Mouse (Mus musculus) testis, adult 2 months (tissue): ENCODE measurements at regions not wholly inside any gene's neighbourhood (a gene's known extent, or its start where the extent isn't known, plus 50 kb on each side); places are given as distances from the start of the nearest gene placed in this dataset.

Source experiments
- H3K27ac ChIP-seq: fragments of 200-500 bp; 2 replicates; pipeline ENCODE4 v1.5.1; 2012; ENCODE audit warnings: low read depth, low read length; ENCODE audit not compliant: control insufficient read depth, insufficient read depth
- H3K27me3 ChIP-seq: fragments of 200-500 bp; 2 replicates; pipeline ENCODE4 v1.6.1; 2012; ENCODE audit warnings: mild to moderate bottlenecking, low read length, moderate library complexity; ENCODE audit not compliant: control insufficient read depth, insufficient read depth
- H3K36me3 ChIP-seq: fragments of 200-500 bp; 2 replicates; pipeline ENCODE4 v1.6.1; 2012; ENCODE audit warnings: mild to moderate bottlenecking, low read length; ENCODE audit not compliant: control insufficient read depth, insufficient read depth
- H3K4me1 ChIP-seq: fragments of 200-500 bp; 2 replicates; pipeline ENCODE4 v1.6.1; 2012; ENCODE audit warnings: low read length; ENCODE audit not compliant: control insufficient read depth, insufficient read depth
- H3K4me3 ChIP-seq: fragments of 200-500 bp; 2 replicates; pipeline ENCODE4 v1.5.1; 2012; ENCODE audit warnings: low read depth, mild to moderate bottlenecking, low read length, moderate library complexity, mixed read lengths; ENCODE audit not compliant: control insufficient read depth
- CTCF ChIP-seq: fragments of 200-500 bp; IDR thresholded peaks from 2 replicates; pipeline ENCODE4 v1.5.1; 2012; ENCODE audit warnings: low read depth, mild to moderate bottlenecking, inconsistent platforms, low read length, moderate library complexity; ENCODE audit not compliant: control insufficient read depth, insufficient read depth, insufficient replicate concordance
- POLR2A ChIP-seq: fragments of 200-500 bp; IDR thresholded peaks from 2 replicates; pipeline ENCODE4 v1.6.1; 2012; ENCODE audit warnings: low read depth, mild to moderate bottlenecking, inconsistent platforms, low read length, moderate library complexity; ENCODE audit not compliant: control insufficient read depth

GRCm38 (mm10) chr12:107782147-107782546 lies 221.3 kb downstream of the Bcl11b start:
- Histone ChIP-seq H3K27me3 (no peaks in the 10 kb centered on the region), H3K27ac (no peak overlapping the region), H3K36me3 (no peaks in the 10 kb centered on the region), H3K4me3 (no peak overlapping the region), H3K4me1 (no peaks in the 10 kb centered on the region)
- TF ChIP-seq CTCF = no peak
- TF ChIP-seq POLR2A = no peak

GRCm38 (mm10) chr12:107783831-107784230 lies 219.6 kb downstream of the Bcl11b start:
- TF ChIP-seq CTCF (no peak), POLR2A (no peak)
- no peaks in the 10 kb centered on the region for H3K4me1 ChIP-seq

GRCm38 (mm10) chr12:107789818-107790217 lies 213.6 kb downstream of the Bcl11b start:
- Histone ChIP-seq H3K4me3 (no peak overlapping the region), H3K36me3 (no peaks in the 10 kb centered on the region), H3K27ac (no peak overlapping the region), H3K27me3 (no peaks in the 10 kb centered on the region), H3K4me1 (no peaks in the 10 kb centered on the region)
- TF ChIP-seq CTCF = no peak

More at GRCm38 (mm10) chr12:107783831-107784230, 219.6 kb downstream of the Bcl11b start:
- Histone ChIP-seq H3K27me3 (no peaks in the 10 kb centered on the region), H3K36me3 (no peaks in the 10 kb centered on the region), H3K4me3 (no peak overlapping the region), H3K27ac (no peak overlapping the region)

- no peaks in the 10 kb centered on the region for H3K36me3 ChIP-seq
- H3K27me3 ChIP-seq = no peaks in the 10 kb centered on the region
- peaks cover 2% of the 10 kb centered on the region; the same call in 1 of the 2 replicates for H3K4me1 ChIP-seq
- no peak for TF ChIP-seq CTCF
- no peak for TF ChIP-seq POLR2A
- H3K4me3 ChIP-seq = no peak overlapping the region
- H3K27ac ChIP-seq = no peak overlapping the region
Measured at GRCm38 (mm10) chr12:107800296-107800695, 203.1 kb downstream of the Bcl11b start.

DNA sequence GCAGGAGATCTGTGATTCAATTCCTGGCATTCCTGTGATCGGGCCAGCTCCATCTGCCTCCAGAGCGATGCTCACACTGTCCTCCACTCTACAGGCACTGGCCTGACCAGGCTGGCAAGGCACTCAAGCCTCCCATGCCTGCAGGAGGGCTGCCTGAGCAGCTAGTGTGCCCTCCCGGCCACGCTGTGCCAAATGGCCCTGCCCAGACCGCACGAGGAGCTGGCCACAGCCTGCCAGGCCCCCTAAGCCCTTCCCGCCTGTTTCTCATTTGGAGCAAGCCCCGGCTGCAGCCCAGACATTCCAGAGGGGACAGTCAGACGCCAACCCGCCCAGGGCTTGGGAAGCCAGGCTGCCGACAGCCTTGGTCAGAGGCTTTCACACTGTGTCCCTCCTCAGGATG lies 195.8 kb downstream of the Bcl11b start:
- H3K27me3 ChIP-seq = no peaks in the 10 kb centered on the region
- H3K4me3 ChIP-seq = no peak overlapping the region
- TF ChIP-seq CTCF = no peak
- TF ChIP-seq POLR2A = no peak
- H3K4me1 ChIP-seq = no peaks in the 10 kb centered on the region
- H3K36me3 ChIP-seq = no peaks in the 10 kb centered on the region
- H3K27ac ChIP-seq = no peak overlapping the region

- no peak for TF ChIP-seq CTCF
- no peak for TF ChIP-seq POLR2A
- no peak overlapping the region for H3K27ac ChIP-seq
- H3K36me3 ChIP-seq = no peaks in the 10 kb centered on the region
- H3K27me3 ChIP-seq = no peaks in the 10 kb centered on the region
- no peaks in the 10 kb centered on the region for H3K4me1 ChIP-seq
- no peak overlapping the region for H3K4me3 ChIP-seq
Measured at GRCm38 (mm10) chr12:107808158-107808715, 195.2 kb downstream of the Bcl11b start.

- Histone ChIP-seq H3K36me3 (no peaks in the 10 kb centered on the region), H3K4me3 (no peak overlapping the region), H3K4me1 (no peaks in the 10 kb centered on the region), H3K27me3 (no peaks in the 10 kb centered on the region), H3K27ac (no peak overlapping the region)
- TF ChIP-seq POLR2A (no peak), CTCF (no peak)
Measured at GRCm38 (mm10) chr12:107811231-107811630, 192.2 kb downstream of the Bcl11b start.

GRCm38 (mm10) chr12:107812549-107813335 lies 190.7 kb downstream of the Bcl11b start:
- Histone ChIP-seq H3K36me3 (no peaks in the 10 kb centered on the region), H3K27me3 (no peaks in the 10 kb centered on the region), H3K4me1 (no peaks in the 10 kb centered on the region), H3K4me3 (no peak overlapping the region), H3K27ac (no peak overlapping the region)
- no peak for TF ChIP-seq POLR2A
- TF ChIP-seq CTCF = no peak
